Mouse (Mus musculus): Measurements from ENCODE around the gene Ctbp2. TPM values are rescaled to one million over a fixed set of nuclear protein-coding genes. Genes with fewer than 3 reads are reported as not detected.

Ctbp2 gene
- total RNA-seq, 1 experiment from 2014 or later: 13.8 TPM

GRCm38 (mm10) chr7:133018961-133019360 is 105.2 kb downstream of the Ctbp2 start:
- ATAC-seq (ENCODE audit: extremely low read depth, insufficient number of reproducible peaks, low FRiP score, poor library complexity, severe bottlenecking): no peak

GRCm38 (mm10) chr7:133015416-133016070 is 108.6 kb downstream of the Ctbp2 start:
- ATAC-seq (ENCODE audit: extremely low read depth, insufficient number of reproducible peaks, low FRiP score, poor library complexity, severe bottlenecking): no peak

- ATAC-seq (ENCODE audit: extremely low read depth, insufficient number of reproducible peaks, low FRiP score, poor library complexity, severe bottlenecking): no peak
These were observed 109.5 kb downstream of the Ctbp2 start for GRCm38 (mm10) chr7:133014631-133015030.

- ATAC-seq (ENCODE audit: extremely low read depth, insufficient number of reproducible peaks, low FRiP score, poor library complexity, severe bottlenecking): no peak
These were observed 110.2 kb downstream of the Ctbp2 start for GRCm38 (mm10) chr7:133013923-133014322.

GRCm38 (mm10) chr7:133012637-133013366 is 111.4 kb downstream of the Ctbp2 start:
- no peak for ATAC-seq (ENCODE audit: extremely low read depth, insufficient number of reproducible peaks, low FRiP score, poor library complexity, severe bottlenecking)

GRCm38 (mm10) chr7:133011611-133012010 is 112.5 kb downstream of the Ctbp2 start:
- ATAC-seq (ENCODE audit: extremely low read depth, insufficient number of reproducible peaks, low FRiP score, poor library complexity, severe bottlenecking): no peak

- ATAC-seq (ENCODE audit: extremely low read depth, insufficient number of reproducible peaks, low FRiP score, poor library complexity, severe bottlenecking): no peak
These were observed 113.0 kb downstream of the Ctbp2 start for GRCm38 (mm10) chr7:133011191-133011590.

GRCm38 (mm10) chr7:133010477-133010876 is 113.7 kb downstream of the Ctbp2 start:
- no peak for ATAC-seq (ENCODE audit: extremely low read depth, insufficient number of reproducible peaks, low FRiP score, poor library complexity, severe bottlenecking)

GRCm38 (mm10) chr7:133009676-133010075 is 114.5 kb downstream of the Ctbp2 start:
- no peak for ATAC-seq (ENCODE audit: extremely low read depth, insufficient number of reproducible peaks, low FRiP score, poor library complexity, severe bottlenecking)

- no peak for ATAC-seq (ENCODE audit: extremely low read depth, insufficient number of reproducible peaks, low FRiP score, poor library complexity, severe bottlenecking)
These were observed 115.5 kb downstream of the Ctbp2 start for GRCm38 (mm10) chr7:133008663-133009062.

- no peak for ATAC-seq (ENCODE audit: extremely low read depth, insufficient number of reproducible peaks, low FRiP score, poor library complexity, severe bottlenecking)
These were observed 116.8 kb downstream of the Ctbp2 start for GRCm38 (mm10) chr7:133007343-133007742.

- no peak for ATAC-seq (ENCODE audit: extremely low read depth, insufficient number of reproducible peaks, low FRiP score, poor library complexity, severe bottlenecking)
These were observed 118.4 kb downstream of the Ctbp2 start for GRCm38 (mm10) chr7:133005772-133006171.

- ATAC-seq (ENCODE audit: extremely low read depth, insufficient number of reproducible peaks, low FRiP score, poor library complexity, severe bottlenecking): peak; percentile 50; the same call in 1 of the 2 replicates
These were observed 120.7 kb downstream of the Ctbp2 start for GRCm38 (mm10) chr7:133003421-133003820.

GRCm38 (mm10) chr7:133002271-133002670 is 121.9 kb downstream of the Ctbp2 start:
- no peak for ATAC-seq (ENCODE audit: extremely low read depth, insufficient number of reproducible peaks, low FRiP score, poor library complexity, severe bottlenecking)

GRCm38 (mm10) chr7:133001388-133001787 is 122.8 kb downstream of the Ctbp2 start:
- no peak for ATAC-seq (ENCODE audit: extremely low read depth, insufficient number of reproducible peaks, low FRiP score, poor library complexity, severe bottlenecking)

GRCm38 (mm10) chr7:132999061-132999460 is 125.1 kb downstream of the Ctbp2 start:
- ATAC-seq (ENCODE audit: extremely low read depth, insufficient number of reproducible peaks, low FRiP score, poor library complexity, severe bottlenecking): no peak

- no peak for ATAC-seq (ENCODE audit: extremely low read depth, insufficient number of reproducible peaks, low FRiP score, poor library complexity, severe bottlenecking)
These were observed 125.5 kb downstream of the Ctbp2 start for GRCm38 (mm10) chr7:132998639-132999038.

GRCm38 (mm10) chr7:132996391-132996790 is 127.8 kb downstream of the Ctbp2 start:
- no peak for ATAC-seq (ENCODE audit: extremely low read depth, insufficient number of reproducible peaks, low FRiP score, poor library complexity, severe bottlenecking)

- ATAC-seq (ENCODE audit: extremely low read depth, insufficient number of reproducible peaks, low FRiP score, poor library complexity, severe bottlenecking): no peak
These were observed 129.4 kb downstream of the Ctbp2 start for GRCm38 (mm10) chr7:132994628-132995191.

GRCm38 (mm10) chr7:132994120-132994519 is 130.0 kb downstream of the Ctbp2 start:
- ATAC-seq (ENCODE audit: extremely low read depth, insufficient number of reproducible peaks, low FRiP score, poor library complexity, severe bottlenecking): no peak

Data from neutrophil, adult 5-6 weeks (primary cell).